Mouse (Mus musculus): Measurements from ENCODE around the gene Tspan5. TPM values are rescaled to one million over a fixed set of nuclear protein-coding genes. Genes with fewer than 3 reads are reported as not detected.

The Tspan5 gene
- total and polyA plus RNA-seq, 2 experiments from 2014 or later, result 99.4 to 156 TPM

DNA sequence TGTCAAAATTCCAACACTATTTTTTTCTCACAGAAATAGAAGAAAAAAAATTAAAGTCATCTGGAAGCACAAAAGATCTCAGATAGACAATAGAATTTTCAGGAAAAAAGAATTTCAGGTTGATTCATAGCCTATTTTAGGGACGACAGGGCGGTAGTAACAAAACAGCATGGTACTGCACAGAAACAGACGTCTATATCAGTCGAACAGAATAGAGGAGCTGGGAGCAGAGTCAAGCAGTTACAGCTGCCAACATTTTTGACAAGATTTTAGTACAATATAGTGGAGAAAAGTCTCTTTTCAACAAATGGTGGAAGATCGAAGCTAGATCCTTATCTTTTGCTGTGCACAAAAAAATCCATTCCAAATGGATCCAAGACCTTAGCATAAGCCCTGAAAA lies 144.1 kb downstream of the Tspan5 start:
- H3K36me3 ChIP-seq (ENCODE audit: insufficient read depth, low read length), result no peaks in the 10 kb centered on the region
- H3K4me3 ChIP-seq (ENCODE audit: low read depth, low read length), result no peak overlapping the region
- no peak for ATAC-seq (ENCODE audit: low FRiP score)
- no peak overlapping the region for H3K27ac ChIP-seq (ENCODE audit: low read depth, low read length)
- no peak for DNase-seq (ENCODE audit: low spot score)
- H3K9me3 ChIP-seq (ENCODE audit: low read length), result no peaks in the 10 kb centered on the region
- 0 out of 2 replicates have a peak, but pooled peaks cover 3% of the 10 kb centered on the region for H3K4me1 ChIP-seq (ENCODE audit: insufficient read depth, low read length)
- no peaks in the 10 kb centered on the region for H3K27me3 ChIP-seq (ENCODE audit: insufficient read depth, low read length)
- no peak for TF ChIP-seq CTCF (IDR thresholded peaks at IDR 0.05)
- 86% methylated on average over 5 of the region's 5 CpGs for WGBS
- H3K4me2 ChIP-seq (ENCODE audit: low read depth, low read length, poor library complexity, severe bottlenecking), result no peak overlapping the region
- H3K9ac ChIP-seq (replicated peaks; ENCODE audit: low read length, poor library complexity, severe bottlenecking), result no peak overlapping the region

DNA sequence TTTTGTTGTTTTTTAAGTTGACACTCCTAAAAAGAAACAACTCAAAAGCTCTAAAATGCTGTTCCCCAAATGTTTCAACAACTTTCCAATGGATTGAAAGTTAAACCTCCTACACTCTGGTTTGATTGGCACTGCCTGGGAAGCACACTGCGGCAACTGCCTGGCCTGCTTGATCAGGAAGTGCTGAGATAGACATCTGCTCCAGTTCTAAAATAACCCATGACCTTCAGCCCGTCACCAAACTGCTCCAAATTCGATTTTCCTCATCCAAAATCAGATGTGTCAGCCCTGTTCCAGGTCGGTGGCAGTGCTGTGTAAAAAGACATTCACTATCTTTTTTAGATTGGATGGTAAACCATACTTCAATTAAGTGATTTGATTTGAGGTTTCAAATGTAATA lies 147.2 kb downstream of the Tspan5 start:
- ATAC-seq (ENCODE audit: low FRiP score) (no peak), DNase-seq (ENCODE audit: low spot score) (peak; percentile 28)
- no peaks in the 10 kb centered on the region for H3K9me3 ChIP-seq (ENCODE audit: low read length)
- no peaks in the 10 kb centered on the region for H3K36me3 ChIP-seq (ENCODE audit: insufficient read depth, low read length)
- no peak overlapping the region for H3K4me2 ChIP-seq (ENCODE audit: low read depth, low read length, poor library complexity, severe bottlenecking)
- no peaks in the 10 kb centered on the region for H3K4me1 ChIP-seq (ENCODE audit: insufficient read depth, low read length)
- no peak overlapping the region for H3K27ac ChIP-seq (ENCODE audit: low read depth, low read length)
- no peak for TF ChIP-seq CTCF (IDR thresholded peaks at IDR 0.05)
- H3K27me3 ChIP-seq (ENCODE audit: insufficient read depth, low read length), result no peaks in the 10 kb centered on the region
- 68% methylated on average over 4 of the region's 4 CpGs for WGBS
- H3K9ac ChIP-seq (replicated peaks; ENCODE audit: low read length, poor library complexity, severe bottlenecking), result no peak overlapping the region
- no peak overlapping the region for H3K4me3 ChIP-seq (ENCODE audit: low read depth, low read length)

DNA sequence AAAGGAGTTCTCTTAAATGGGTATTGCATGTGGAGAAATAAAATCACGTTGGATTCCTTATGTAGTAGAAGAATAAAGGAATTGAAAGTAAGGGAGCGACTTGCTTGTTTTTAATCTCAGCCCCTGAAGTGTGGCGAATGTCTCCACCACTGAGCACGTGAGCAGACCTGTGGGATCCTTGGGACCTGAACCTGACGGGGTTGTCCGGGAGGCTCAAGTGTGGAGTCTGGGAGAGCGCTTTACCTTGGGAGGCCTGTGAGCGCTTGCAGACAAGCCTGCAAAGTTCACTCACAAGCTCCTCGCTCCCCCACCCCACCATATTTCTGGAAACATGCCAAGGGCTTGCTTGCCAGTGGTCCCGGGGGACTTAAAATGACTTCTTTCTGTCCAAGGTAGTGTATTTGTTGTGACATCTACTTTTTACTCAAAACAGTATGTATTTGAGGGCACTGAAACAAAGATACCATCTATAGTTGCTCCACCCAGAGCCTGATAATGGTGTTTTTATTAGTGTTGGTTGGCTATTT lies 147.8 kb downstream of the Tspan5 start:
- no peak overlapping the region for H3K9ac ChIP-seq (replicated peaks; ENCODE audit: low read length, poor library complexity, severe bottlenecking)
- no peaks in the 10 kb centered on the region for H3K36me3 ChIP-seq (ENCODE audit: insufficient read depth, low read length)
- H3K27ac ChIP-seq (ENCODE audit: low read depth, low read length), result no peak overlapping the region
- no peaks in the 10 kb centered on the region for H3K27me3 ChIP-seq (ENCODE audit: insufficient read depth, low read length)
- WGBS, result 56% methylated on average over 10 of the region's 10 CpGs
- H3K4me3 ChIP-seq (ENCODE audit: low read depth, low read length), result no peak overlapping the region
- no peaks in the 10 kb centered on the region for H3K4me1 ChIP-seq (ENCODE audit: insufficient read depth, low read length)
- ATAC-seq (ENCODE audit: low FRiP score) (no peak), DNase-seq (ENCODE audit: low spot score) (peak; percentile 32)
- TF ChIP-seq CTCF (IDR thresholded peaks at IDR 0.05), result no peak
- no peak overlapping the region for H3K4me2 ChIP-seq (ENCODE audit: low read depth, low read length, poor library complexity, severe bottlenecking)
- no peaks in the 10 kb centered on the region for H3K9me3 ChIP-seq (ENCODE audit: low read length)

DNA sequence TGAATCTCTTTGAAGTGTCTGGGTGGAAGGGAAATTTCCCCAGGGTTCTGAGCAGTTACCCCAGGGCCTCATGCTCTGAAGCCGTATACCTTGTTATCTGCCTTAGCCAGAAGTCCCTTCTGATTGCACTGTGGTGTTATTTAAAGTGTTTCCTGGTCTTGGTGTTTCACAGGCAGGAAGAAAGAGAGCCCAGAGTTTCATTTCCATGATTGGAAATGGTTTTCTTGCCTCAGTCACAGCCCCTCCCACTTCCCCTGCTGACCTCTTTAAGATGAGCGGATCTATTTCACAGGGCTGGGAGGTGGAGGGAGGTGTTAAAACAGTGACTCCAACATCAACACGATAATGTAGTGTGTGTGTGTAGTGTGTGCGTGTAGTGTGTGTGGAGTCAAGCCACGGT lies 151.5 kb downstream of the Tspan5 start:
- Histone ChIP-seq H3K27me3 (ENCODE audit: insufficient read depth, low read length) (no peaks in the 10 kb centered on the region), H3K36me3 (ENCODE audit: insufficient read depth, low read length) (peaks cover 11% of the 10 kb centered on the region; the same call in 1 of the 2 replicates), H3K4me1 (ENCODE audit: insufficient read depth, low read length) (no peaks in the 10 kb centered on the region), H3K4me3 (ENCODE audit: low read depth, low read length) (no peak overlapping the region), H3K4me2 (ENCODE audit: low read depth, low read length, poor library complexity, severe bottlenecking) (no peak overlapping the region), H3K9ac (replicated peaks; ENCODE audit: low read length, poor library complexity, severe bottlenecking) (no peak overlapping the region), H3K27ac (ENCODE audit: low read depth, low read length) (no peak overlapping the region), H3K9me3 (ENCODE audit: low read length) (no peaks in the 10 kb centered on the region)
- 44% methylated on average over 5 of the region's 5 CpGs for WGBS
- no peak for DNase-seq (ENCODE audit: low spot score)
- no peak; the same call in 1 of the 2 replicates for ATAC-seq (ENCODE audit: low FRiP score)
- no peak for TF ChIP-seq CTCF (IDR thresholded peaks at IDR 0.05)

DNA sequence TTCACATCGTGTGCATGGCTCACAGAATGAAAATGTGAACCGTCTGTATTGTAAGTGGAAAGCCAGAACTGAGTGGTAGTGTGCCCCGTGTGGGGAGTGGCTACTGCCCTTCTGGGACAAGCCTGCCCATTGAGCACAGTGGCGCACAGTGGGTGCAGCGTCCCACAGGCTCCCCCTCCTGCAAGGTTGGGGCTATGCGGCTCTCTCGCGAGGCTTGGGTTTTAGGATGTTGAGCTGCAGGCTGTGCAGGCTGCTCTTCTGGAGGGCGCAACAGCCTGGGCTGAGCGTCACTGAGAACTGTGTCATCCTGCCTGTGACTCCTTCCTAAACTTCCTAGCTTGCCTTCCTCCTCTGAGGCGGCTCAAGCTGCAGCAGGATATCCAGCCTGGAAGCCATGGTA lies 155.5 kb downstream of the Tspan5 start:
- no peak for DNase-seq (ENCODE audit: low spot score)
- H3K9ac ChIP-seq (replicated peaks; ENCODE audit: low read length, poor library complexity, severe bottlenecking), result no peak overlapping the region
- H3K36me3 ChIP-seq (ENCODE audit: insufficient read depth, low read length), result peaks cover 26% of the 10 kb centered on the region
- WGBS, result 92% methylated on average over 11 of the region's 11 CpGs
- no peak overlapping the region for H3K27ac ChIP-seq (ENCODE audit: low read depth, low read length)
- no peak overlapping the region for H3K4me2 ChIP-seq (ENCODE audit: low read depth, low read length, poor library complexity, severe bottlenecking)
- TF ChIP-seq CTCF (IDR thresholded peaks at IDR 0.05), result 0 out of 2 replicates have a peak, but pooled peaks have one; percentile 2
- ATAC-seq (ENCODE audit: low FRiP score), result no peak
- no peaks in the 10 kb centered on the region for H3K27me3 ChIP-seq (ENCODE audit: insufficient read depth, low read length)
- H3K4me1 ChIP-seq (ENCODE audit: insufficient read depth, low read length), result no peaks in the 10 kb centered on the region
- no peaks in the 10 kb centered on the region for H3K9me3 ChIP-seq (ENCODE audit: low read length)
- H3K4me3 ChIP-seq (ENCODE audit: low read depth, low read length), result no peak overlapping the region

DNA sequence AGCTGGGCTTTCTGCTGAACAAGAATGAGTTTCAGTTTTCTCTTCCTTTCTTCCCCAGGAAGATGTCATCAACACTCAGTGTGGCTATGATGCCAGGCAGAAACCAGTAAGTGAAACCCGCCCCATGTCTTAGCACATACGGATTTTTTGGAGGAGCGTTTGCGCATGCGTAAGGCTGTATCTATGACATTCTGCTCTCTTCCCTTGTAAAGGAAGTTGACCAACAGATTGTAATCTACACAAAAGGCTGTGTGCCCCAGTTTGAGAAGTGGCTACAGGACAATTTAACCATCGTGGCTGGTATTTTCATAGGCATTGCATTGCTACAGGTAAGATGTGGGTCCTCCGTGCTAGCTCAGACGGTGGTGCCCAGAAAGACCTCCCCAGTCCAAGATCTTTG lies 156.1 kb downstream of the Tspan5 start:
- H3K4me1 ChIP-seq (ENCODE audit: insufficient read depth, low read length), result no peaks in the 10 kb centered on the region
- ATAC-seq (ENCODE audit: low FRiP score) (no peak), DNase-seq (ENCODE audit: low spot score) (no peak)
- H3K27ac ChIP-seq (ENCODE audit: low read depth, low read length), result no peak overlapping the region
- WGBS, result 98% methylated on average over 8 of the region's 8 CpGs
- no peak overlapping the region for H3K4me2 ChIP-seq (ENCODE audit: low read depth, low read length, poor library complexity, severe bottlenecking)
- H3K27me3 ChIP-seq (ENCODE audit: insufficient read depth, low read length), result no peaks in the 10 kb centered on the region
- H3K36me3 ChIP-seq (ENCODE audit: insufficient read depth, low read length), result peaks cover 28% of the 10 kb centered on the region
- no peak overlapping the region for H3K4me3 ChIP-seq (ENCODE audit: low read depth, low read length)
- TF ChIP-seq CTCF (IDR thresholded peaks at IDR 0.05), result no peak
- H3K9ac ChIP-seq (replicated peaks; ENCODE audit: low read length, poor library complexity, severe bottlenecking), result no peak overlapping the region
- H3K9me3 ChIP-seq (ENCODE audit: low read length), result no peaks in the 10 kb centered on the region
